Mouse (Mus musculus) megakaryocyte, embryonic 14.5 days (primary cell): Measurements from ENCODE around the gene Ank3.

Source experiments
- FLI1 ChIP-seq: IDR thresholded peaks from 2 replicates; pipeline ENCODE4 v1.6.1; 2012; ENCODE audit warnings: low read length, inconsistent platforms, mixed read lengths
- GATA1 ChIP-seq: IDR thresholded peaks from 3 replicates; pipeline ENCODE4 v1.6.1; 2012; ENCODE audit warnings: mixed read lengths, low read length, inconsistent platforms, borderline replicate concordance

GRCm38 (mm10) chr10:69952316-69952715, 553.7 kb downstream of the Ank3 start:
- no peak for TF ChIP-seq GATA1
- TF ChIP-seq FLI1 = no peak
